Mouse (Mus musculus) lung, postnatal 14 days (tissue): ENCODE measurements around the gene Camsap1.
A peak's percentile ranks its signal among the peaks of the same experiment; 100 is the strongest.

ENCODE experiments used
- DNase-seq: peaks from one replicate; pipeline ENCODE4 v3.0.0; 2021

The Camsap1 gene

GRCm38 (mm10) chr2:25977587-25978239, 5.4 kb downstream of the Camsap1 start:
- DNase-seq, result no peak

GRCm38 (mm10) chr2:25975141-25975770, 7.8 kb downstream of the Camsap1 start:
- DNase-seq, result no peak

GRCm38 (mm10) chr2:25970426-25970825, 12.7 kb downstream of the Camsap1 start:
- DNase-seq, result peak; percentile 18

- peak; percentile 43 for DNase-seq
These were observed 13.8 kb downstream of the Camsap1 start for GRCm38 (mm10) chr2:25969319-25969718.

GRCm38 (mm10) chr2:25949291-25949690, 33.8 kb downstream of the Camsap1 start:
- no peak for DNase-seq

GRCm38 (mm10) chr2:25947950-25948349, 35.1 kb downstream of the Camsap1 start:
- peak; percentile 28 for DNase-seq

- DNase-seq, result no peak
These were observed 39.3 kb downstream of the Camsap1 start for GRCm38 (mm10) chr2:25943822-25944221.

GRCm38 (mm10) chr2:25940503-25940902, 42.6 kb downstream of the Camsap1 start:
- no peak for DNase-seq

GRCm38 (mm10) chr2:25931249-25931859, 51.7 kb downstream of the Camsap1 start:
- peak; percentile 42 for DNase-seq

- DNase-seq, result no peak
These were observed 55.3 kb downstream of the Camsap1 start for GRCm38 (mm10) chr2:25927821-25928220.

- DNase-seq, result no peak
These were observed 58.1 kb downstream of the Camsap1 start for GRCm38 (mm10) chr2:25924934-25925333.

GRCm38 (mm10) chr2:25923799-25924198, 59.3 kb downstream of the Camsap1 start:
- no peak for DNase-seq

GRCm38 (mm10) chr2:25919972-25920371, 63.1 kb downstream of the Camsap1 start:
- no peak for DNase-seq

GRCm38 (mm10) chr2:25918408-25918807, 64.7 kb downstream of the Camsap1 start:
- no peak for DNase-seq

GRCm38 (mm10) chr2:25914821-25915220, 68.3 kb downstream of the Camsap1 start:
- DNase-seq, result no peak

GRCm38 (mm10) chr2:25914201-25914600, 68.9 kb downstream of the Camsap1 start:
- no peak for DNase-seq

GRCm38 (mm10) chr2:25913247-25913646, 69.8 kb downstream of the Camsap1 start:
- DNase-seq, result no peak

GRCm38 (mm10) chr2:25909872-25910271, 73.2 kb downstream of the Camsap1 start:
- DNase-seq, result no peak

GRCm38 (mm10) chr2:25898970-25899369, 84.1 kb downstream of the Camsap1 start:
- no peak for DNase-seq

- DNase-seq, result no peak
These were observed 90.6 kb downstream of the Camsap1 start for GRCm38 (mm10) chr2:25892440-25892839.

GRCm38 (mm10) chr2:25888144-25888543, 94.9 kb downstream of the Camsap1 start:
- peak; percentile 40 for DNase-seq

- no peak for DNase-seq
These were observed 95.9 kb downstream of the Camsap1 start for GRCm38 (mm10) chr2:25887226-25887625.

- DNase-seq, result no peak
These were observed 98.3 kb downstream of the Camsap1 start for GRCm38 (mm10) chr2:25884756-25885155.

- no peak for DNase-seq
These were observed 100.8 kb downstream of the Camsap1 start for GRCm38 (mm10) chr2:25882276-25882675.
